Mouse (Mus musculus) mouse trophoblast stem cell (cell line): Measurements from ENCODE around the gene Dnajc28.

ENCODE experiments used
- in situ Hi-C, 2 experiments: fragments of 300-500 bp; cut with MseI, MboI; formaldehyde crosslinking; loops; 2 replicates in 1 of 2; 3 replicates in 1 of 2; pipeline ENCODE4 v1.15.1; 2025

The Dnajc28 gene

DNA sequence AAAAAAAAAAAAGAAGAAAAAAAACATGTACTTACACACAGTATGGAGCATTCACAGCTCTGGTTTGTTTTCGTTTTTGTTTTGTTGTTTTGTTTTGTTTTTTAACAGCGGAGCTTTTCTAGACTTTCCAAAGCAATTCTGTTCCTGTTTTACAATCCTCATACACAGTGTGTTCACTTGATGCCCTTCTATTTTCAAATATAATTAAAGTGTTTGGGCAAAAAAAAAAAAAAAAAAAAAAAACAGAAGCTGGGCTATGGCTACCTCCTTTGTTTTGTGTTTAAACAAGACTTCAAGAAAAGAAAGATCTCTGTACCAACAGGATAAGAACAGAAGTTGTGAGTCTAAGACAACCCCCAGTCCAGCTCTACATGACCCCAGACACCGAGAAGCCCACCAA, 30.1 kb downstream of the Dnajc28 start:
- in situ Hi-C loops = no loop called here

DNA sequence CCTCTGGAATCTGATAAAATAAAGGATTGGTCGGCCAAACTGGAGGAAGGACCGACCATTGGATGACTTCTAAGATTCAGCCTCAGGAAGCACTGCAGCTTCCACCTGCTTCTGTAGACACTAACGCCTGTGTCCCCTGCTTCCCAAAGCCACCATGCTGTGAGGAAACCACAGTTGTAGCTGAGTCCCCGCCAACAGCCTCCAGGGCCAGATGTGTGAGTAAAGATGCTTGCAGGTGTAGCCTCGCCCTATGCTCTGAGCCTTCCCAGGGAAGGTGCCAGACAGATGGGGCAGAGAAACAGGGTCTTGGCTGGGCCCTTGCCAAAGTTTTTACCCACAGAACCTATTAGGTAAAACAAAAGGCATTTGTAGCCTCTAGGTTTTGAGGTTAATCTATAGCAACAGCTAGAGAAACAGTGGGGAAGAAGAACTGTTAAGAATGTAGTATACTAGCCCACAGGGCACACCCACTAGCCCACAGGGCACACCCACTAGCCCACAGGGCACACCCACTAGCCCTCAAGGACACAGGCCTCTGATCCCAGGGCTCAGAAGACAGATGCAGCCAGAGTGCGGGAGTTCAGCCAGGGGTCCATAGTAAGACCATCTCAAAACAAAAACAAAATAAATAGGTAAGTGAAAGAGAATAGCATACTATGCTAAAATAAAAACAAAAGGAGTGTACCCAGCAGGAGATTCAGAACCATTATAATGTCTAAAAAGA, 30.9 kb downstream of the Dnajc28 start:
- in situ Hi-C loops = no loop called here

DNA sequence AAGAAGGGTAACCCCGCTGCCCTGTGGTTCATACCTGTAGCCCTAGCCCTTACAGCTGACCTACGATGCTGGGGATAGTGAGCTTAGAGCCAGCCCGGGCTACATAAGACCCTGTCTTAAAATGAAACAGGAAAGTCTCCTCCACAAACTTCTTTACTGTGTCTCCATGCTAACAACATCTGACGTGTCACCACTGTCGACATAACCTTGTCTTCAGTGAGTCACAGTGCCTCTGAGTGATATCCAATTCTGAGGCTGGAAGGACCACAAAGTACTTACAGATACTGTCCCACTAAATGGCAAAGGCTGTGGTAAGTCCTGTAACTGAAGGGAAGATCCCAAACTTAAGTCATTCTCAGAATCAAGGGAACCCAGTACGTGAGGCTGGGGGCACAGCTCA, 32.6 kb downstream of the Dnajc28 start:
- in situ Hi-C loops = no loop called here

DNA sequence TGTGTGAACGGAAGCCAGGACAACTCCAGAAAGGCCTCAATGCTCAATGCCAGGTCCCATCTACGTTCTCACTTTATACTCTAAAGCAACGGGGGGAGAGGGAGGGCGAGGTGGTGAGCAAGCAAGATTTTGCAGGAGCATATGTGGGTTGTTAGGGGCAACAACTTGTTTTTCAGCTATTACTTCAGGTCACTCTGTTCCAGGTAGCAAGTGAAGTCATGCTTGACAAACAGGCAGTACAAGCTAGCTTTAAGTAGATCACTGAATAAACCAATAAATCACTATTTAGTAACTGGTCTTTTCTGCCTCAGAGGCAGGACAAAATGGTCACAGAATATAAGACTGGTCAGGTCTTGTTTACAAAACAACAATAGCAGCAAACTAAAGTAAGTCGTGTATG, 33.2 kb downstream of the Dnajc28 start:
- in situ Hi-C loops = no loop called here

DNA sequence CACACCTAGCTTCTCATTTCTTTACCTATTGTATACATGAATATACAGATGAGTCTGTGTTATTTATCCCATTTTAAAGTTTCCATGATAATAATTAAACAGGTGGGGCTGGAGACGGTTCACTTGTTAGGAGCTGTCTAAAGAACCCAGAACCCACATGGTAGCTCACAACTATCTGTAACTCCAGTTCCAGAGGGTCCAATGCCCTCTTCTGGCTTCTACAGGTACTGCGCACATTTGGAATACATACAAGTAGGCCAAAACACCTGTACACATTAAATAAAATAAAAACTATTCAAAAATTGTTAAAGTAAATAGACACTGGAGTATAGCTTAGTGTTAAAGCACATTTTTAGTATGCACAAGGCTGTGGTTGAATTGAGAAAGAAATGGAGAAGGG, 36.5 kb downstream of the Dnajc28 start:
- in situ Hi-C loops = loop anchor here in 1 of 2 experiments (5.0 kb wide), 1 partner anchor 70 kb away; no protein-coding TSS in a partner anchor

DNA sequence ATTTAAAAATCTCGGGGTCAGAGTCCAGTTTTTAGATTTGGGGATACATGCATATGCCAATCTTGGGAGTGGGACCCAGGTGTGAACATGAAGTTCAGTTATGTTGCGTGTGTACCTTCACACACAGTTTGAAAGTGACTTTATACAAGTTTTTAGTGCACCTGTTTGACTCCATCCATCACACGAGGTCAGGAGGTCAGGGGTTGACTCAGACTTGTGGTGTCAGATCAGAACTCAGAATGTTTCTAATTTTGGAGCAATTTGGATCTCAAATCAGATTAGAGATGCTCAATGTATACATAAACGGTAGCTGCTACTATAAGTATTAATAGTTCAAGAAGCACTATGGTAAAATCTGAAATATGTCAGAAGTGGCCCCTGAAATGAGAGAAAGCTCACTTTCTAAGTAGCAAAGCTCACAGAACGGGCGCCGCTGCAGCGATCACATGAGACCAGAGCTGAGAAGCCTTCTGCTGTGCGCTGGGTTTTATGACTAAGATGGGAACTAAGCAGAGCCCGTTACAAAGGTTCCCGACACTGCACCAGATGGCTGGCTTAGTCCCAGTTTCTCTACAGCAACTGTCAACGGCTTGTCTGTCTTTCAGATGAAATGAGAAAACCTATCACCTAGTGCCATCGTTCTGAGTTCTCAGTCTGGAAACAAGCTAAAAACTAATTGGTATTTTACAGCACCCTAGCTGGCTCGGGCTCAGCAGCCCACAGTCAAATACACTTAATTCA, 39.7 kb downstream of the Dnajc28 start:
- in situ Hi-C loops = no loop called here

GRCm38 (mm10) chr16:91575151-91575550, 43.7 kb downstream of the Dnajc28 start:
- in situ Hi-C loops = no loop called here

DNA sequence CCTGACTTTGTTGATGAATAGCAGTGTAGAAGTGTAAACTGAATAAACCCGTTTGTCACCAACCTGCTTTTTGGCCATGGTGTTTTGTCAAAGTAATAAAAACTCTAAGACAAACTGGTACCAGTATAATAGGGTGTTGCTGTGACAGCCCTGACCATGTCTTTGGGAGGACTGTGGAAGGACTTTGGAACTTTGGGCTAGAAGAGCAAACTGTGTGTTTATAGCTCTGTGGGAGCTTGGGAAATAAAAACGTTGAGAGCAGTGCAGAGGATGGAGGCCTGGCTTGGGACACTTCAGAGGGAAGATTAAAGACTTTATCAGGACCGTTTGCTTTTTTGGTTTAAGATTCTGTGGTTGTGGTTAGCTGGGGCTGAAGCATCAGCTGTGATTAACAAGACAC, 47.7 kb downstream of the Dnajc28 start:
- in situ Hi-C loops = no loop called here

DNA sequence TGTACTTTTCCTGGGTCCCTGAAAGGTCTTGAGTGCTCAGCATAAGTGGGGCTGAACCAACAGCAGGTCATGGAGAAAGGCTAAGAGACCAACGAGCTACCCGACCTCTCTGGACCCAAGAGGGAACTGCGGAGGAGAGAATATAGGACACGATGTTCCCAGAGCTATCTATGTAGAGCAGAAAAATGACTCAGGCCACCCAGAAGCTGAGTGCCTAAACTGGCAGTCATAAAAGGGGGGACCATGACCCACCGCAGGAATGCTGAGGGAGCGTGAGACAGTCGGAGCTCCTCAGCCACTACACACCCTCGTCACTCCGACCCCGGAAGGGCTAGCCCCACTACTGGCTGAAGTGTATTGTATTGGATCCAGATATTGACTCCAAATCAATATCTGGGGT, 49.9 kb downstream of the Dnajc28 start:
- in situ Hi-C loops = no loop called here

DNA sequence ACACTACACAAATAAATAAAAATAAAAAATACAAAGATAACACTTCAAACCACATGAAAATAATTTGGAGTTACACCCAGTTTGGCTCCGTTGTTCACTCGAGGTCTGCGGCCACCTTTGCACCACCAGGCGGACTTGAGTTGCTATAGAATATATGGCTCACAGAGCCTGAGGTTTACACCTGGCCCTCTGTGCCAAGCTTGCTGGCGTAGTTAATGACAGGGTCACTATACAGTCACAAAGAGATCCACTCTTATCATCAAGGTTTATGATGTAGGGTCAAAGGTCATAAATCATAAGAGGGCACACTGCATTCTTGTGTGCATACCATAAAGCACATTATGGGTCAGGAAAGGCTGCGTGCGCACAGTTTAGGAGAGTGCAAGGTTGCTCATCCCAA, 52.8 kb downstream of the Dnajc28 start:
- in situ Hi-C loops = no loop called here

- in situ Hi-C loops = no loop called here
These were observed 53.4 kb downstream of the Dnajc28 start for GRCm38 (mm10) chr16:91565292-91565951.

- in situ Hi-C loops = no loop called here
These were observed 54.1 kb downstream of the Dnajc28 start for GRCm38 (mm10) chr16:91564580-91565291.
